Mouse (Mus musculus) myocyte (in vitro differentiated cells): Measurements from ENCODE around the gene Hadhb. TPM values are rescaled to one million over a fixed set of nuclear protein-coding genes. Genes with fewer than 3 reads are reported as not detected.

Source experiments
- H3K27me3 ChIP-seq: one replicate; pipeline ENCODE4 v1.6.1; 2011; ENCODE audit not compliant: control insufficient read depth, insufficient read depth, insufficient read length
- H3K36me3 ChIP-seq: one replicate; pipeline ENCODE4 v1.6.1; 2011; ENCODE audit not compliant: control insufficient read depth, insufficient read depth
- H3K4me2 ChIP-seq: one replicate; pipeline ENCODE4 v1.6.1; 2011; ENCODE audit warnings: low read depth, control low read depth
- H3K4me3 ChIP-seq: one replicate; pipeline ENCODE4 v1.5.1; 2011; ENCODE audit warnings: mild to moderate bottlenecking, control low read depth, moderate library complexity
- H3K79me2 ChIP-seq: one replicate; pipeline ENCODE4 v1.6.1; 2011; ENCODE audit not compliant: control insufficient read depth, insufficient read depth
- H3ac ChIP-seq: one replicate; pipeline ENCODE4 v1.6.1; 2011; ENCODE audit not compliant: control insufficient read depth, insufficient read length
- CEBPB ChIP-seq: IDR thresholded peaks from 2 replicates; pipeline ENCODE4 v1.6.1; 2011; ENCODE audit warnings: mild to moderate bottlenecking, moderate library complexity; ENCODE audit not compliant: poor library complexity, insufficient read depth, severe bottlenecking
- E2F4 ChIP-seq: IDR thresholded peaks from one replicate; pipeline ENCODE4 v1.6.1; 2011; ENCODE audit warnings: mild to moderate bottlenecking, control low read depth, moderate library complexity; ENCODE audit not compliant: insufficient read depth
- MAX ChIP-seq: IDR thresholded peaks from one replicate; pipeline ENCODE4 v1.6.1; 2011; ENCODE audit warnings: low read depth, mild to moderate bottlenecking, control low read depth
- MYOD1 ChIP-seq, 3 experiments: IDR thresholded peaks; one replicate each; pipeline ENCODE4 v1.6.1; 2011; ENCODE audit warnings: control low read depth in 2 of 3, low read depth in 2 of 3, mild to moderate bottlenecking in 2 of 3, moderate library complexity in 1 of 3; ENCODE audit not compliant: insufficient read length in 2 of 3, control insufficient read depth in 1 of 3
- MYOG ChIP-seq, 3 experiments: IDR thresholded peaks; one replicate each; pipeline ENCODE4 v1.6.1; 2011; ENCODE audit warnings: control low read depth in 2 of 3, low read depth in 2 of 3, mild to moderate bottlenecking in 2 of 3; ENCODE audit not compliant: insufficient read length in 2 of 3, control insufficient read depth in 1 of 3, insufficient read depth in 1 of 3
- POLR2A ChIP-seq: IDR thresholded peaks from one replicate; pipeline ENCODE4 v1.6.1; 2011; ENCODE audit warnings: low read depth, mild to moderate bottlenecking, control low read depth, moderate library complexity; ENCODE audit not compliant: insufficient read length
- POLR2AphosphoS2 ChIP-seq: IDR thresholded peaks from one replicate; pipeline ENCODE4 v1.6.1; 2011; ENCODE audit warnings: low read depth, control low read depth; ENCODE audit not compliant: insufficient read length
- REST ChIP-seq: IDR thresholded peaks from one replicate; pipeline ENCODE4 v1.6.1; 2011; ENCODE audit warnings: mild to moderate bottlenecking, control low read depth, moderate library complexity; ENCODE audit not compliant: insufficient read depth, insufficient read length
- SRF ChIP-seq: IDR thresholded peaks from one replicate; pipeline ENCODE4 v1.6.1; 2011; ENCODE audit warnings: low read depth; ENCODE audit not compliant: control insufficient read depth, insufficient read length
- TCF12 ChIP-seq: IDR thresholded peaks from one replicate; pipeline ENCODE4 v1.6.1; 2011; ENCODE audit warnings: mild to moderate bottlenecking, control low read depth; ENCODE audit not compliant: poor library complexity, insufficient read depth, severe bottlenecking
- TCF3 ChIP-seq: IDR thresholded peaks from one replicate; pipeline ENCODE4 v1.6.1; 2011; ENCODE audit warnings: low read depth, control low read depth; ENCODE audit not compliant: insufficient read length
- USF1 ChIP-seq: IDR thresholded peaks from one replicate; pipeline ENCODE4 v1.6.1; 2011; ENCODE audit warnings: low read depth, mild to moderate bottlenecking, control low read depth, moderate library complexity
- polyA plus RNA-seq: library from polyadenylated mRNA; unstranded; fragments of >200 nt; fragmentation: generic; extraction: Trizol; gene quantifications from one replicate; pipeline ENCODE4 v1.2.1, GENCODE M21; 2012; ENCODE audit warnings: missing spikeins

Gene Hadhb
- polyA plus RNA-seq, 1 experiment: 52.3 TPM

DNA sequence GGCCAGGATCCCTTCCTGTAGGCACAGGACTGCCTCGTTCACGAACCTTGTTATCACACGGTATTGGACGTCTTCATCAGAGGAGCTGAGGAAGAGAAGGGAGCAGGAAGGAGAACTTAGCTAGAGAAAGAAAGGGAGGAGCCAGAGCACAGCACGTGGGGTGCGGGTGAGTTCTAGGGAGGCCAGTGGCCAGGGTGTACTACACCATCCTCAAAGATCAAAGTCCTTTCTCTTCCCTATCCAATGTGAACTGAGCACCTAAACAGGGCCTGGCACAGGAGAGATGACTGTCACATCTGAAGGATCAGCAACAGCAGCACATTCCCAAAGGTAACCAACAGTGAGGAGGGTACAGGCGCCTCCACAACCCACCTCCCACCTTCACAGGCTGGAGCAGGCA lies 34.9 kb upstream of the Hadhb start:
- Histone ChIP-seq H3K4me3 (no peak overlapping the region), H3K27me3 (no peaks in the 10 kb centered on the region), H3K36me3 (peaks cover 32% of the 10 kb centered on the region), H3K79me2 (no peaks in the 10 kb centered on the region), H3ac (no peak overlapping the region), H3K4me2 (no peak overlapping the region)
- TF ChIP-seq POLR2AphosphoS2 (no peak), CEBPB (no peak), REST (no peak), TCF3 (no peak), TCF12 (no peak), USF1 (no peak), MYOG (IDR thresholded peaks at IDR 0.05; ENCODE audit: control insufficient read depth in 1 of 3, insufficient read depth in 1 of 3, insufficient read length in 2 of 3, low read depth in 2 of 3) (no peak), MYOD1 (IDR thresholded peaks at IDR 0.05; ENCODE audit: control insufficient read depth in 1 of 3, insufficient read length in 2 of 3, low read depth in 2 of 3) (no peak), MAX (no peak), SRF (no peak)

DNA sequence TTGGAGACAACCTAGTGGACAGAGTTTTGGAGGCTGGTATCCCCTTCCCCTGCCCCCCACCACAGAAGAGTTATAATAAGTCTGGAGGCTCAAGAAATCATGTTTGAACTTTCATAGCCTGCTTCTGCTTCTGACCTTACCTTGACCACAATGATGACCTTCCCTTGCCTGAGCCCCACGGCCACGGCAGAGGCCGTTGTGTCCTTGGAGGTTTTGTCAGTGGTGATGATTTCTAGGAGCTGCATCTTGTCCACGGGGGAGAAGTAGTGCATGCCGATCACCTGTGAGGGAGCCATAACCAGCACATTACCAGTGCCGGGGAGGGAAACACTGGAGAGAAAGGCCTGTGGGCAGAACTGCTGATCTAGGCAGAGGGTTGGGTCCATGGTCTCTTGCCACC lies 32.6 kb upstream of the Hadhb start:
- TF ChIP-seq USF1 (no peak), CEBPB (no peak), POLR2A (no peak), REST (no peak), SRF (no peak), TCF12 (no peak), MYOD1 (IDR thresholded peaks at IDR 0.05; ENCODE audit: control insufficient read depth in 1 of 3, insufficient read length in 2 of 3, low read depth in 2 of 3) (no peak), MAX (no peak), POLR2AphosphoS2 (no peak), MYOG (IDR thresholded peaks at IDR 0.05; ENCODE audit: control insufficient read depth in 1 of 3, insufficient read depth in 1 of 3, insufficient read length in 2 of 3, low read depth in 2 of 3) (no peak), TCF3 (no peak), E2F4 (no peak)
- Histone ChIP-seq H3ac (no peak overlapping the region), H3K4me3 (no peak overlapping the region), H3K27me3 (no peaks in the 10 kb centered on the region), H3K36me3 (peaks cover 44% of the 10 kb centered on the region), H3K4me2 (no peak overlapping the region), H3K79me2 (no peaks in the 10 kb centered on the region)

DNA sequence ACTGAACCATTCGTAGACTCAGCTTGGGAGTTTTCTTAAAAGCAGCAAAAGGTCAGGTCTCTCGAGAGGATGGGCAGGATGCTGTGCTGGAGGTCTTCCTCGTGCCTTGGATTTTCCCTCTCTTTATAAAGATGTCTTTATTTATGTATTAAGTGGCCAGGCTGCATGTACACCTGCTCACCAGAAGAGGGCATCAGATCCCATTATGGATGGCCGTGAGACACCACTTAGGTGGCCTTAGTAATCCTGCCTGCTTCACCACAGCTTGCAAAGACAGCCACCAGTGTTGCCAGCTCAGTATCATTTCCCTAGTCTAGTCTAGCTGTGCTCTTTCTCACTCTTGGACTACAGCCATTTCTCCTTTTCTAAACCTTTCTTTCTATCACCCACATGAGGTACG lies 29.5 kb upstream of the Hadhb start:
- Histone ChIP-seq H3K36me3 (peaks cover 51% of the 10 kb centered on the region), H3K4me2 (no peak overlapping the region), H3ac (no peak overlapping the region), H3K27me3 (no peaks in the 10 kb centered on the region), H3K4me3 (no peak overlapping the region), H3K79me2 (no peaks in the 10 kb centered on the region)
- no peak for TF ChIP-seq POLR2AphosphoS2
- no peak for TF ChIP-seq TCF12
- no peak for TF ChIP-seq MYOD1 (IDR thresholded peaks at IDR 0.05; ENCODE audit: control insufficient read depth in 1 of 3, insufficient read length in 2 of 3, low read depth in 2 of 3)
- no peak for TF ChIP-seq CEBPB
- TF ChIP-seq POLR2A: no peak
- TF ChIP-seq TCF3: no peak
- no peak for TF ChIP-seq SRF
- no peak for TF ChIP-seq USF1
- TF ChIP-seq REST: no peak
- no peak for TF ChIP-seq E2F4
- TF ChIP-seq MAX: no peak
- no peak for TF ChIP-seq MYOG (IDR thresholded peaks at IDR 0.05; ENCODE audit: control insufficient read depth in 1 of 3, insufficient read depth in 1 of 3, insufficient read length in 2 of 3, low read depth in 2 of 3)

DNA sequence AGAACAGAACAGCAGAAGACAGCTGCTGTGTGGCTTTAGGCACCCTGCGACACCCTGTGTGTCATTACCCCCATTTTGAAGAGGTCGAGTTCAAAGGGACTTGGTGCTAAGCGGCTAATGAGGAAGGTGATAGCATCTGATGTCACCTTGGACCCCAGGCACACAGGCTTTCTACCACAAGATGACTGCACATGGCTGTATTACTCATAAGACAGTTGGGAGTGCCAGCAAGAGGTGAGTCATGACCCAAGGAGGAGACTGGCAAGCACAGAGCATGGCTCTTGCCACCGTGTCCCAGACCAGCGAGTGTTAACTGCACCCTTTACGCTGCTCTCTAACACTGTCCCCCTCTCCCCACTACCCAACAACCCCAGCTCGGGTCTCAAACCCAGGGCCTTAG lies 28.3 kb upstream of the Hadhb start:
- Histone ChIP-seq H3ac (no peak overlapping the region), H3K4me3 (no peak overlapping the region), H3K36me3 (peaks cover 43% of the 10 kb centered on the region), H3K4me2 (peak overlapping the region; percentile 35), H3K27me3 (no peaks in the 10 kb centered on the region), H3K79me2 (no peaks in the 10 kb centered on the region)
- TF ChIP-seq MYOD1 (IDR thresholded peaks at IDR 0.05; ENCODE audit: control insufficient read depth in 1 of 3, insufficient read length in 2 of 3, low read depth in 2 of 3) (peak in 1 of 3 experiments; percentile 22), CEBPB (no peak), E2F4 (no peak)

DNA sequence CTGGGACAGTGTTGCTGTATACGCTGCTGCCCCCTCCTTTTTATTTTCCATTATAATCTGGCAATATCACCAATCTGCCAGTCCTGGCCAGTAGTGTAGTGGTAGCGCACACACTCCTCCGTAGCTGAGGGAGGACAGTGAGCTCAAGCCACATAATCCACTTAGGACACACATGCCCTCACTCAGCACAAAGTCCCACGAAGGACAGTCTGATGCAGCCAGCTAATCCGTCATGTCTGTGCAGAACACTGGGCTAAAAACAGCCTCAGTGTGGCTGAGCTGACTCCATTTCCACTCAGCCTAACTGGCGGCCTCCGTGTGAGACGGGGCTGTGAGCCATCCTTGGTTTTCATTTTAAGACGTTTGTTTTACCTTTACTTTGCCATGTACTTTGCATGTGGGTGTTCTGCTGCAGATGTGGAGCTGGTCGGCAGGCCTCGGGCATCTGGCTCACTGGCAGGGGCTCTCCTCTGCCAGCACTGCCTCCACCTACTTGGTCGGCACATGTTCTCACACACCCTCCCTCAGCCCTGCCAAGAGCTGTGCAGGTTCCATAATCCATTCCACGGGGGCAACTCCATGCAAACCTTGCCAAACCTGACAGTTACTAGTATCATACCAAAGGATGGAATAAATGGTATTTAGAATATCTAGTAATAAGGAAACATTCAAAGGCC lies 27.0 kb upstream of the Hadhb start:
- Histone ChIP-seq H3K79me2 (no peaks in the 10 kb centered on the region), H3K4me3 (no peak overlapping the region), H3K4me2 (no peak overlapping the region), H3K36me3 (peaks cover 39% of the 10 kb centered on the region), H3K27me3 (no peaks in the 10 kb centered on the region), H3ac (no peak overlapping the region)
- no peak for TF ChIP-seq TCF3
- TF ChIP-seq MYOD1 (IDR thresholded peaks at IDR 0.05; ENCODE audit: control insufficient read depth in 1 of 3, insufficient read length in 2 of 3, low read depth in 2 of 3): no peak
- TF ChIP-seq TCF12: no peak
- TF ChIP-seq MAX: no peak
- TF ChIP-seq USF1: no peak
- no peak for TF ChIP-seq CEBPB
- no peak for TF ChIP-seq POLR2AphosphoS2
- no peak for TF ChIP-seq REST
- no peak for TF ChIP-seq MYOG (IDR thresholded peaks at IDR 0.05; ENCODE audit: control insufficient read depth in 1 of 3, insufficient read depth in 1 of 3, insufficient read length in 2 of 3, low read depth in 2 of 3)
- no peak for TF ChIP-seq POLR2A
- no peak for TF ChIP-seq SRF
- TF ChIP-seq E2F4: no peak
